Mouse (Mus musculus) right cerebral cortex, adult 2 months (tissue): Measurements from ENCODE around the gene Rnf130.
A peak's percentile ranks its signal among the peaks of the same experiment; 100 is the strongest.
"Not testable (repeated sequence)": the region's sequence is repeated elsewhere in the genome, so short reads cannot be mapped to it uniquely, and the experiment has no call there.

Experiments used
- DNase-seq, 2 experiments: peaks; one replicate each; pipeline ENCODE4 v3.0.0; 2021 to 2022; ENCODE audit warnings: low spot score in 2 of 2

Gene Rnf130

GRCm38 (mm10) chr11:50081365-50082190 is 56.4 kb downstream of the Rnf130 start:
- no peak for DNase-seq

DNA sequence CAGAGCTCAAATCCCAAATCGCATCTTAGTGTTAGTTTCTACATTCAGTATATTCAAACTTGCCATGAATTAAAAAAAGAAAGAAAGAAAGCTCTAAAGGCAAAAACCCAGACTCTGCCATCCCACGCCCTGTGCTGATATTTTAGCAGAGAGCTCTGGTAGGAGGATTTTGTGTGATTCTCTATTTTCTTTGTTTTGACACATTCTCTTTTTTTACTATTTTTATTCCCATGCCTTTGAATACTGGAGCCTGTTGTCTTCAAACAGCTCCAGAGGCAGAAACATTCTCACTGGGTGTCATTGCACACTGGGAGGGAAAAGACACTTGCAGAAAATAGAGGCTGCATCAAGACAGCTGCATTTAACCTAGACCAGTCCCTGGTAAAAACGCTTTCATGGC is 61.1 kb downstream of the Rnf130 start:
- DNase-seq, result peak; percentile 53 to 57

GRCm38 (mm10) chr11:50089840-50090239 is 64.7 kb downstream of the Rnf130 start:
- no peak for DNase-seq

DNA sequence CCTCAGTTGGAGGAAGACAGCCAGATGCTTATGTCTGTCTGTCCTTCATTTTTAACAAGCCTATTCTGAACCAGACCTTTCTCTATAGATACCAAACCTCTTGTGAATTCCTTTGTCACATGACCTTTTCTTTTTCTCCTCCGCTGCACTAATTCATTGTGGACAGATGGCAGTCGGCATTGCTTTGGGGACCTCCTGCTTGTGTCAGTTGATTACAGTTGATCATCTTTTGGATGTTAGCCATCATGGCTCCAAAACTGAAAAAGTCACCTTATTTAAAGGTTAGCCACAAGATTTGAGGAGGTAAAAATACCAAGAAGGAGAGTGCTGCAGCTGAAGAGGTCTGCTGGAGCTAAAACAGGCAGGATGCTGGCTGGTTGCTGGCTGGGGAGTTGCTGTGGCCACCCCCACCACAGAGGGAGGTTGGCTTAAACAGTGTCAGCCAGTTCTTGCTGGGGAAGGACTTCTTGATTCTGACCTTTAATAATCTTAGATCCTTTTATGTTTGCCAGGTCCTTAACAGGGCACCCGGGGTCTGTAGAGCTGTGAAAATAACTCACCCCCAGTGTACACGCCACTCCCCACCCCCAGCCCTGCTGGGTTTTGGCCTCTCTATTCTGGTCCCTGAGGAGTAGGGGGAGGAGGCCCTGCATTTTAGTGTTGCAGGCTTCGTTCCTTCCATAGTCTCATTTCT is 66.0 kb downstream of the Rnf130 start:
- DNase-seq, result no peak

DNA sequence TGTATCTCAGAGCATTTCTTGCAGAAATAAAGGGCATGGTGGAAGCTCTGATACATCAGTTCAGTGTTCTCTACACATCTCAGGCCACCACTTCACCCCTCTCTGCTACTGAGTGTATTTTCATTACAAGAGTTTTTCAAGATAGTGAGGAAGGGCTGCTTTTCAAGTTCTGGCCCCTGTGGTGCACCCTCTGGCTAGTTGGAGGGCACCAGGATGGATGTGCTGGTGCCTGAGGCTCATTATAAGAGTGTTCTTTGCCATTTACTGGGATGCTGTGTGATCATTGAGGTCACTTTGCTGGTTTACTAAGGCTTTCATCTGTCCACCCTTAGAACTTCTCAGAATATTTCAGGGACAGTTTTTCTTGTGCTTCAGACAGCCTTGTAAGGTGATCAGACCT is 66.5 kb downstream of the Rnf130 start:
- DNase-seq, result no peak

- no peak for DNase-seq
Measured at GRCm38 (mm10) chr11:50095661-50096060, 70.5 kb downstream of the Rnf130 start.

GRCm38 (mm10) chr11:50097091-50097490 is 71.9 kb downstream of the Rnf130 start:
- no peak for DNase-seq

GRCm38 (mm10) chr11:50098961-50099481 is 73.9 kb downstream of the Rnf130 start:
- no peak for DNase-seq

DNA sequence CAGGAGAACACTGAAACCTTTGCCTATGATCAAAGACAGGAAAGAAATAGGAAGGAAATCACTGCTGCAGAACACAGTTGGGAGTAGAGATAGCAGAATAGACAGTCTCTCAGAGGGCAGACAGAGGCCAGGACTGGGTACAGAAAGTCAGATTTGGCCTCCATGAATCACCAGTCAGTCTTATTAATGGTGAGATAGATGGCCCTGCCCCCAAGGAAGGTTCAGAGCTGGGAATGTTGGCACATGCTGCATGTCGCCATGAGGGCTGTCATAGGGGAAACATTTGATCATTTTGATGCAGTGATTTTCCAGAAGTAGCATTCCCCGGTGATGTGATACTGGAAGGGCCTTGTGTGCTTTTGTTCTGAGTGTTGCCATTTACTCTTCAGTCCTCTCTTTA is 74.5 kb downstream of the Rnf130 start:
- no peak for DNase-seq

DNA sequence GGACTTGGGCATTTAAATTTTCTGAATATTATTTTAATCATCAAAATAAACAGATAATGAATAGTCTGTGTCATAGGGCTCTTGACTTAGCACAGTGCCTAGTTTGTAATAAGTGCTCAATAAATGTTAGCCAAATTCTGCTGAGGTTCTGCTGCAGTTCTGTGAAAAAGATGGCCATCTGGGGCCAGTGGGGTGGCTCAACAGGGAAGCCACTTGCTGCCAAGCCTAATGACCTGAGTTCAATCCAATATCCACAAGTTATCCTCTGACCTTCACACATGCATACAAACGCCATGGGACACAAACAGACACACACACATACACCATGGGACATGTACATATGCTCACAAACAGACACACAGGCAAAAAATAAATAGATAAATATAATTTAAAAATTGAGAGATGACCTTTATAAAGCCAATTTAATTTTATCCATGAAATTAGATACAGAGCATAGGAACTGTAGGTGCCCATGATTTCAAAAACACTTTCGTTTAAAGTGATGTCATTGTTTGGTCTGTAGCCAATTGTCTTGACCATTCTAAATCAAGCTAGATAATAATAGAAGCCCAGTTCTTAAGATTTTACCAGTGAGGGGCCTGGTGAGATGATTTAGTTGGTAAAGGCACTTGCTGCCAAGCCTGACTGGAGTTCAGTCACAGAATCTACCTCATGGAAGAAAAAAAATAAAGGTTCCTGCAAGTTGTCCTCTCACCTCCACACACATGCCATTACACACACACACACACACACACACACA is 75.6 kb downstream of the Rnf130 start:
- no peak for DNase-seq

DNA sequence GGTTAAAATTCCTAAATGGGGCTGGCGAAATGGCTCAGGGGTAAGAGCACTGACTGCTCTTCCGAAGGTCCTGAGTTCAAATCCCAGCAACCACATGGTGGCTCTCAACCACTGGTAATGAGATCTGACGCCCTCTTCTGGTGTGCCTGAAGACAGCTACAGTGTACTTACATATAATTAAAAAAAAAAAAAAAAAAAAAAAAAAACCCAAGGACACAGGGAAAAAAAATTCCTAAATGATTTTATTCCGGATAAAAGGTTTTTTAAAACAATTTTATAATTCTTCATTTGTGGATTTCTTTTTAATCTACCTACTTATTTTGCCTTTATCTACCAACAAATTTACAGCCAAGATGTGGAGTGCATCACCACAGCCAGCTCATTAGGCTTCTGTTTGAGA is 76.8 kb downstream of the Rnf130 start:
- not testable (repeated sequence) for DNase-seq

- DNase-seq, result no peak
Measured at GRCm38 (mm10) chr11:50104016-50104415, 78.9 kb downstream of the Rnf130 start.

- DNase-seq, result no peak
Measured at GRCm38 (mm10) chr11:50105237-50105636, 80.1 kb downstream of the Rnf130 start.

- DNase-seq, result no peak
Measured at GRCm38 (mm10) chr11:50106024-50106423, 80.9 kb downstream of the Rnf130 start.

- DNase-seq, result peak in 1 of 2 experiments; percentile 30
Measured at GRCm38 (mm10) chr11:50108823-50109244, 83.7 kb downstream of the Rnf130 start.

GRCm38 (mm10) chr11:50114329-50114728 is 89.2 kb downstream of the Rnf130 start:
- DNase-seq, result peak; percentile 38 to 50

DNA sequence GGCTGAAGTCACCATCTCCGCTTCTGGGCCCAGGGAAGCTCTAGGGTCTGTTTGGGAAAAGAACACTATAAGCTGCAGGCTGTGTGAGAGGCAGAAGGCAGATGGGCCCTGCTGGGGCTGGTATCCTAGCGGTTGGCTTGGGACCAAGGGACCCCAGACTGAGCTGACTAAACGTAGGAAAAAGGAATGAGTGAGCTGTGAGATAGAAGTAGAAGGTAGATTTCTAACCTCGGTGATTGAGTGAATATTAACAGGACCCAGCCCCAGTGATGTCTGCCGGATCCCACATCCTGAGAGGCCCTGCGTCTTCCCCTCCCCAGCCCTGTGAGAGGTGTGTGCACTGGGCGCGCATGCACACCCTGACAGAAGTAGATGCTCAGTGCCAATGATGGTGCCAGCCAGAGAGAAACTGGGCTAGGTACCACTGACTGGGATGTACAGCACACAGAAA is 97.5 kb downstream of the Rnf130 start:
- DNase-seq, result no peak

- no peak for DNase-seq
Measured at GRCm38 (mm10) chr11:50127781-50128180, 102.6 kb downstream of the Rnf130 start.

DNA sequence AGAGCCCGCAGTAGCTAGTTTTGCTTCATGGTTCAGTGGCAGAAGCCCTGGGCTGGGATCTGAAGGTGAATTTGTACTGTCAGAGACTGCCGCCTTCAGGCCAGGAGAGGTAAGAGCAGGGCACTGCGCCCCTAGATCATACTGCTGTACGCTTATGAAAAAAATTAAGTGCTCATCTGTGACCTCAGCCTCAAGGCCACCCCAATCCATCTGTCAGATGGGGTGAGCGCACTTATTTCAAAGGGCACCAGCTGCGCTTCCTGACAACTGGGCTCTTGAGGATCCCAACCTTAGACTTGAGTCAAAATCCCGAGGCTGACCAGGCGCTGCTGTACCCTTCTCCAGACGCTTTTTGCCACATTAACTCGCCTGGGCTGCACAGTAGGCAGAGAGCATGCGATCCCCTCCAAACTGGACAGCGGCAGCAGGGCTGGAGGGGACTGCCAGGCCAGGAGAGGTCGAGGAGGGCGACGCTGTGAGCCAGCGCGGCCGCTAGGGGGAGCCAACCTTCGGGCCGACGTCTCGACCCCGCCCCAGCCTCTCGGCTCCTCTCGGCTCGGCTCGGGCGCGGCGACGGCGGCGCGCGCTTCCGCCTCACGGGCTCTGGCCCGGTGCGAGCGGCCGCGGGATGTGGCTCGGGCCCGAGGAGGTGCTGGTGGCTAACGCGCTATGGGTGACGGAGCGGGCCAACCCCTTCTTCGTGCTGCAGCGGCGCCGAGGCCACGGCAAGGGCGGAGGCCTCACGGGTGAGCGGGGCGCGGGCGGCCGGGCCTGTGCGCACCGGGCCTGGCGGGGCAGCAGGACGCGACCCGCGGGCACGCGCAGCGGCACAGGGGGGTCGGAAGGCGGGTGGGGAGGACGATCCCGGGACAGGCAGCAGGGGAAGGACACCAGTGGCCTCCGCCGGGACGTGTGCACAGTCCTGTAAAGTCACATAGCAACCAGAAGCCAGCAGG is 105.9 kb downstream of the Rnf130 start, which contains the start of gene Tbc1d9b:
Tbc1d9b (plus strand) TSS at position 586 of the 956 bp plus-strand sequence.
- DNase-seq, result peak; percentile 89 to 92

GRCm38 (mm10) chr11:50131801-50132201 is 106.7 kb downstream of the Rnf130 start:
- DNase-seq, result peak in 1 of 2 experiments; percentile 16

- no peak for DNase-seq
Measured at GRCm38 (mm10) chr11:50132265-50132664, 107.1 kb downstream of the Rnf130 start.
